8 mouse cellular contexts compared by ENCODE assay signal in genomic region chr9:27409733-27410132, GRCm38 (mm10). TPM values are rescaled to one million over a fixed set of nuclear protein-coding genes. Genes with fewer than 3 reads are reported as not detected.
DNase-seq lines count a peak whose midpoint lies in the region; ATAC-seq and TF ChIP-seq lines count a peak whose summit lies in the region.

No protein-coding gene starts in this region.

- ATAC-seq in hematopoietic stem cell, adult 5-6 weeks (replicated peaks in 1 of 2; ENCODE audit: insufficient read depth in 1 of 2, low FRiP score in 2 of 2, low TSS enrichment in 1 of 2, low read depth in 1 of 2, poor library complexity in 2 of 2, severe bottlenecking in 2 of 2), result peak; percentile 22 to 50; a peak in 1 of 4 replicates
- peak; percentile 31; the same call in 1 of the 2 replicates for ATAC-seq in neural tube, embryonic 12.5 days (ENCODE audit: low FRiP score, low read depth)

- TF ChIP-seq POLR2A in ES-Bruce4 (IDR thresholded peaks at IDR 0.05; ENCODE audit: insufficient read depth, low read length), result no peak

- no peak overlapping the region for H3K4me2 ChIP-seq in neural tube, embryonic 12.5 days (replicated peaks)

- H3K4me3 ChIP-seq in ES-Bruce4 (ENCODE audit: low read depth, low read length), result no peak overlapping the region
- no peak overlapping the region for H3K4me3 ChIP-seq in neural tube, embryonic 12.5 days

- no peaks in the 10 kb centered on the region for H3K27me3 ChIP-seq in ES-Bruce4 (ENCODE audit: control insufficient read depth, insufficient read depth, low read length, poor library complexity, severe bottlenecking)
- H3K27me3 ChIP-seq in neural tube, embryonic 12.5 days (replicated peaks), result peaks cover 4% of the 10 kb centered on the region; the same call in 1 of the 2 replicates

- no peaks in the 10 kb centered on the region for H3K4me1 ChIP-seq in ES-Bruce4 (ENCODE audit: control insufficient read depth, insufficient read depth, low read length)
- H3K4me1 ChIP-seq in neural tube, embryonic 12.5 days, result 0 out of 2 replicates have a peak, but pooled peaks cover 6% of the 10 kb centered on the region

- peak; percentile 20 for TF ChIP-seq CTCF in ES-Bruce4 (IDR thresholded peaks at IDR 0.05; ENCODE audit: low read depth, low read length)

- no peaks in the 10 kb centered on the region for H3K36me3 ChIP-seq in ES-Bruce4 (ENCODE audit: control insufficient read depth, insufficient read depth, low read length, poor library complexity, severe bottlenecking)
- no peaks in the 10 kb centered on the region for H3K36me3 ChIP-seq in neural tube, embryonic 12.5 days

- H3K9ac ChIP-seq in ES-Bruce4 (ENCODE audit: low read depth, poor library complexity, severe bottlenecking), result no peak overlapping the region
- no peak overlapping the region for H3K9ac ChIP-seq in neural tube, embryonic 12.5 days

- no peak for TF ChIP-seq EP300 in ES-Bruce4 (IDR thresholded peaks at IDR 0.05; ENCODE audit: insufficient read depth, low read depth, low read length)

- intact Hi-C loops in left cerebral cortex, postnatal 14 days (cut with DNase I), result loop anchor here (2.0 to 5.0 kb wide), 3 partner anchors 368 to 837 kb away; no protein-coding TSS in a partner anchor

- H3K27ac ChIP-seq in ES-Bruce4 (ENCODE audit: insufficient read depth, low read length), result no peak overlapping the region
- no peak overlapping the region for H3K27ac ChIP-seq in neural tube, embryonic 12.5 days

- peak; percentile 37 for DNase-seq in adrenal gland, postnatal 10 days
- DNase-seq in adrenal gland, adult 8-10 months, result no peak
- DNase-seq in cerebellum, postnatal 25 days, result peak; percentile 69 to 79
- DNase-seq in left cerebral cortex, postnatal 14 days (ENCODE audit: low spot score in 2 of 2), result peak; percentile 61 to 62
- DNase-seq in spleen, postnatal 14 days (ENCODE audit: low spot score in 2 of 2), result no peak

- no peaks in the 10 kb centered on the region for H3K9me3 ChIP-seq in ES-Bruce4 (replicated peaks; ENCODE audit: control insufficient read depth, insufficient read depth, low read length, poor library complexity, severe bottlenecking)
- H3K9me3 ChIP-seq in neural tube, embryonic 12.5 days, result no peaks in the 10 kb centered on the region

RNA-seq across cellular contexts. Expression of gene Spata19, which starts 13.1 kb away (rescaled TPM):
- total RNA-seq in adrenal gland, postnatal 10 days (2021), result not detected
- not detected for total RNA-seq in adrenal gland, adult 8-10 months (2022)
- polyA plus RNA-seq in ES-Bruce4 (2011; ENCODE audit: insufficient read depth, insufficient read length, low read depth, missing spikeins), result not detected in 2 replicates
- not detected in 2 replicates for total RNA-seq in hematopoietic stem cell, adult 5-6 weeks (2017)
- total RNA-seq in left cerebral cortex, postnatal 14 days (2021), result under 1 TPM in 1 of 2 experiments, not detected in 1; 0.81 TPM
- not detected in 2 replicates for polyA plus RNA-seq in neural tube, embryonic 12.5 days (2016; fragmentation: Nextera tagmentation; extraction: Ambion mirVana)

Comparison
In these comparisons a context has a peak if more than half of its experiments do, and no peak if none do; other contexts are left out.
1. DNase-seq: peak in adrenal gland, postnatal 10 days (single experiment), cerebellum, postnatal 25 days (2 of 2) and left cerebral cortex, postnatal 14 days (2 of 2); none in adrenal gland, adult 8-10 months (single experiment) and spleen, postnatal 14 days (0 of 2).